Mouse (Mus musculus): Measurements from ENCODE around the gene Rras2.

DNA sequence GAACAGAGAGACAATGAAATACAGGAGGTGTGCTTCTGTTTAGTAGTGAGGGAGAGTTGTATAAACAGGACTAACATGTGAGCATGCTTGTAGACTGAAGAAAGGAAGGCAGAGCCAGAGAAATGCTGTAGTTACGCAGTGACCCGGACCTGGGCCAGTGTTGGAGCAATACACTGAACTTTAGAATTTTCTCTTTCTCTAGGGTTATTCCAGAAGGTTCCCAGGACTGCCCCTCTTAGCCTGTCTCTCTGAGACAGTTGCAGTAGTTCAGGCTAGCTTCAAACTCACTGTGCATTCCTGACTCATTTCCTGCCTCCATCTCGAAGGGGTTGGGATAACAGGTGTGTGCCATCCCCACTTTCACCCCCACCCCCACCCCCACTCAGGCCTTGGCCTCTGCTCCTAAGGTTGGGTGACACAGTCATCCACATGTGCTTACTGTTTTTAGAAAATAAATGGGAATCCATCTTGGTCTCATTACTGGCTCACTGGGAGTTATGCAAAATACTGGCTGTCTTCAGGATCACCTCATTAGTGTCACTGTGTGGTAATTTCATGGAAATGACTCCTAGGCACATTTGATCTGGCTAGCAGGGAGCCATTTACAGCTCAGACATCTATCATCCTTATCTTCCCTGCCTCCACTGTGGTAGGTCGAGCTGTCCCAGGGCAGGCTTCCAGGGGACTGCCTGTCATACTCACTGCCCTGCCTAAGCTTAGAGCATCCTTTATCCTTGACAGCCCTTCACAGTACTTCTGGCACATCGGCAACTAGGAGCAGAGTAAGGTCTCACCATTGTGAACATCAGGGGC is 37.7 kb upstream of the Rras2 start:
- TF ChIP-seq EP300 (IDR thresholded peaks at IDR 0.05; ENCODE audit: insufficient read depth, low read depth, low read length) (no peak), CTCF (IDR thresholded peaks at IDR 0.05; ENCODE audit: low read depth, low read length) (no peak)
